Mouse (Mus musculus): Measurements from ENCODE around the gene Oaz3. TPM values are rescaled to one million over a fixed set of nuclear protein-coding genes. Genes with fewer than 3 reads are reported as not detected.

The Oaz3 gene
- 0.15 and 0.25 TPM in 2 replicates for polyA plus RNA-seq (2012; rRNA removed)

DNA sequence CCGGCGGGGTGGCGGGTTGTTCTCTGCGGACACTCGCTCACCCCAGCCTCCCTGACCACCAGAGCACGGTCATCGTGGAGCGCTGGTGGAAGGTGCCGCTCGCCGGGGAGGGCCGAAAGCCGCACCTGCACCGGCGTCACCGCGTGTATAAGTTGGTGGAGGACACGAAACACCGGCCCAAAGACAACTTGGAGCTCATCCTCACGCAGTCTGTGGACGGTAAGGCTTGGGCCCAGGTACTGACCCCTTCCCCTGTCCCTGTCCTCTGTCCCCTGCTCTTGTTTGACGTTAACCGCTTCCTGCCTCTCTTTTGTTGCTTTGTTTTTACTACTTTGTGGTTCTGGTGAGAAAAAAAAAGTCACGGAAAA is at the start of gene Oaz3:
Oaz3 (minus strand) TSS at position 319 of the 368 bp plus-strand sequence.
- Histone ChIP-seq H3K4me3 (ENCODE audit: insufficient read depth, low read length) (peak within 1 kb of the TSS; percentile 92), H3K4me1 (ENCODE audit: control insufficient read depth, insufficient read depth, low read length) (no peaks in the 10 kb centered on the region), H3K27ac (ENCODE audit: insufficient read depth, low read length) (0 out of 2 replicates have a peak within 1 kb of the TSS, but pooled peaks have one; percentile 41)
- no peak for TF ChIP-seq POLR2A (IDR thresholded peaks at IDR 0.05; ENCODE audit: extremely low read depth, insufficient read depth, low read length)

DNA sequence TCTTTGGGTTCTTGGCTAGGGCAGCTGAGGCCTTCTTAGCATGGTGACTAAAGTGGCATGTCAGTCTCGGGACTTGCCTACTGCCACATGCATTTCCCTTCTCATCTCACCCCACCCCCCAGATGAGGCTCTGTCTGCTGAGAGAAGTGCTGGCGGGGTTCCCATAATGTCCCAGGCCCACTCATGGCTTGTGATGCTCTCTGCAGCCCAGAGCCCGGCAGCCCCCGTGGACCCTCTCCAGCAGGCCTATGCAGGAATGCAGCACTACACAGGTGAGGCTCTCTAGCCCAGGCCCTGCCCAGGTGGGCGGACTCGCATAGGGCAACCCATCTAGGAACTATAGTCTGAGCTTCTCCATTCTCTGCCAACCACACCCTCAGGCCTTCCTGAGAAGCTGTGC is 43.9 kb upstream of the Oaz3 start:
- Histone ChIP-seq H3K27ac (ENCODE audit: insufficient read depth, low read length) (peak overlapping the region; percentile 31; the same call in 1 of the 2 replicates), H3K4me3 (ENCODE audit: insufficient read depth, low read length) (no peak overlapping the region), H3K4me1 (ENCODE audit: control insufficient read depth, insufficient read depth, low read length) (peaks cover 16% of the 10 kb centered on the region)
- TF ChIP-seq POLR2A (IDR thresholded peaks at IDR 0.05; ENCODE audit: extremely low read depth, insufficient read depth, low read length) = no peak
- no peak for TF ChIP-seq CTCF (IDR thresholded peaks at IDR 0.05; ENCODE audit: extremely low read depth, insufficient read depth, low read length)

DNA sequence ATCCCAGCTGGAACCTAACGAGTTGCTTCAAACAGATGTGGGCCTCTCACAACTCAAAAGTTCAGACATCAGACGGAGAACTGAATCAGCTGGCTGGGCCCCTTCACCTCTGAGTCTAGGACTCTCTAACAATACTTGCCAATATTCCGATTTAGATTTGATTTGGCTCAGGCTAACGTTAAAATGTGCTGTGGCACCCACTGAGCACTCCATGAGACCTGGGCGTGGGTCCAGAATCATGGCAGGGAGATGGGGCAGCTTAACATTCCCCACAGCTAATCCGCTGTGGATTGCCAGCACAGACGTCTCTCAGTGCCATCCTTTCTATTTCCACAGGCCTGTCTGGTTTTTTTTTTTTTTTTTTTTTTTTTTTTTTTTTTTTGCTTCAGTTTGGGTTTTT is 42.2 kb upstream of the Oaz3 start:
- H3K4me3 ChIP-seq (ENCODE audit: insufficient read depth, low read length) = no peak overlapping the region
- H3K27ac ChIP-seq (ENCODE audit: insufficient read depth, low read length) = peak overlapping the region; percentile 61
- TF ChIP-seq POLR2A (IDR thresholded peaks at IDR 0.05; ENCODE audit: extremely low read depth, insufficient read depth, low read length) = 0 out of 2 replicates have a peak, but pooled peaks have one; percentile 12
- no peak for TF ChIP-seq CTCF (IDR thresholded peaks at IDR 0.05; ENCODE audit: extremely low read depth, insufficient read depth, low read length)
- H3K4me1 ChIP-seq (ENCODE audit: control insufficient read depth, insufficient read depth, low read length) = peaks cover 21% of the 10 kb centered on the region

DNA sequence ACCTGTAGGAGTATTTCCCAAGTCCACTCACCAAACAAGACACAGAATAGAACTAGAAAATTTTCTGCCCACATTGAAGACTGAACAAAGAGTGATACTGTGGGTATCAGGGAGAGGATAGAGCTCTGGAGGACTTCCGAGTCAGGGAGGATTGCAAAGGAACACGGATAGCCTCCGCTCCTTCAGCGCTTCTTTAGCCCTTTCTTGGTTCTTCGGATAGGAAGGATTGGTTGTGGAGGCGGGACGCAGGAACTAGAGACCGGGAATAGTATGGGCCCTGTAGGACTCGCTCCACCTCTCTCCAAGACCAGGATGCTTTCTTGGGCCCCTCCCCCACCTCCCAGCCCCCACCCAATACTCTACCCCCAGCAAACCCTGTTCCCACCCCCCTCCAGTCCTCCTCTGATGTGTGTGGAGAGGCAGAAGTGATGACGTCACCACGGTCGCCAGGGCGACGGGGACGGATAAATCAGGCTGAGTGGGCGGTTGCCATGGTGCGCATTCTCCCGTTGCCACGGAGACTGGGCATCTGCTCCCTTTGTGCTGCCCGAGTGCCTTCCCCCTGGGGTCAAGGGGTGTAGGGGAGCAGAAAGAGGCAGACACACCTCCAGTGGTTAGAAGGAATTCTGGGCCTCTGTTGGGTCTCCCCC is 40.2 kb upstream of the Oaz3 start:
- TF ChIP-seq POLR2A (IDR thresholded peaks at IDR 0.05; ENCODE audit: extremely low read depth, insufficient read depth, low read length) (peak; percentile 31; the same call in 1 of the 2 replicates), CTCF (IDR thresholded peaks at IDR 0.05; ENCODE audit: extremely low read depth, insufficient read depth, low read length) (no peak)
- H3K27ac ChIP-seq (ENCODE audit: insufficient read depth, low read length) = peak overlapping the region; percentile 83
- H3K4me1 ChIP-seq (ENCODE audit: control insufficient read depth, insufficient read depth, low read length) = peaks cover 23% of the 10 kb centered on the region
- H3K4me3 ChIP-seq (ENCODE audit: insufficient read depth, low read length) = 0 out of 2 replicates have a peak overlapping the region, but pooled peaks have one; percentile 1

DNA sequence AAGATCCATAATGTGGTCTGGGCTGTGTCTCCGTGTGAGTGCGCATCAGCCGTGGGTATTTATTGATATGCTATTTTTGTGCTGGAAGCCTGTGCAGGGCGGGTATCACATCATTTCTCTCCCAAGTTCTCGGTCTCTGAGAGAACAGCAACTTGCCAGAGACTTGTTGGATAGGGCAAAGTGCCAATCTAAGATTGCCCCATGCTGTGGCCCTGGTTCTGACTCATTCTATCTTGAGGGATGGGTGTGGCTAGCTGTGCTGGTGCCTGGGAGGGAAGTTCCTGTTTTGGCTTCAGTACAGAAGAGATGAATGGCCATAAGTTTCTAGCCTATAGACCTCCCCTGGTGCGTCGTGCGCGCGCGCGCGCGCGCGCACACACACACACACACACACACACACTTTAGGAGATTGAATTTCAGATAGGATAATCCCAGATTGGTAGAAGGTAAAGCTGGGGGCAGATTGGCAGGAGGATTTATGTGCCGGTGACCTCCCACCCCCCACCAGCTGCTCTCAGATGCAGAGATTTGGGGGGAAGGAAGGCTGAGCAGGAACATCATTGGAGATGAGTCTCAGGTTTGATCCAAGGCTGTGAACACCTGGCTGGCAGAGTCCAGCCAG is 39.2 kb upstream of the Oaz3 start:
- Histone ChIP-seq H3K27ac (ENCODE audit: insufficient read depth, low read length) (peak overlapping the region; percentile 76), H3K4me1 (ENCODE audit: control insufficient read depth, insufficient read depth, low read length) (peaks cover 23% of the 10 kb centered on the region), H3K4me3 (ENCODE audit: insufficient read depth, low read length) (no peak overlapping the region; the same call in 1 of the 2 replicates)
- TF ChIP-seq POLR2A (IDR thresholded peaks at IDR 0.05; ENCODE audit: extremely low read depth, insufficient read depth, low read length) = no peak
- no peak for TF ChIP-seq CTCF (IDR thresholded peaks at IDR 0.05; ENCODE audit: extremely low read depth, insufficient read depth, low read length)

DNA sequence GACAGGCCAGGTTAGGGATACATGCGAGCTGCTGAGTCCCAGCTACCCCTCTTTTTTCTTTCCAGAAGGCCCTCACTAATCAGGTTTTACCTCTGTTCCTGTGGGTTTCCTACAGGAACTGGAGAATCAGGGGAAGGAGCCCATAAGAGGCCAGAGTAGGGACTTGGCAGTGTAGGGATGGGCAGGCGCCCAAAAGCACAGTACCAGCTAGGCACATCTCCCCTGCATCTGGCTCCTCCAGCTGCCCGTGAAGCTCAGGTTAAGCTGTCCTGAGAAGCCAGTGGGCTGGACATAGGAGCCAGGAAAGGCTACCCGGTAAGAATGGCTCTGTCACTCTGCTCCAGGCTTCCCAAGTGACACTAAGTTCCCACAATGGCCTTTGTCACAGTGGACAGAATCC is 37.7 kb upstream of the Oaz3 start:
- Histone ChIP-seq H3K27ac (ENCODE audit: insufficient read depth, low read length) (0 out of 2 replicates have a peak overlapping the region, but pooled peaks have one; percentile 8), H3K4me1 (ENCODE audit: control insufficient read depth, insufficient read depth, low read length) (peaks cover 23% of the 10 kb centered on the region), H3K4me3 (ENCODE audit: insufficient read depth, low read length) (no peak overlapping the region)
- TF ChIP-seq CTCF (IDR thresholded peaks at IDR 0.05; ENCODE audit: extremely low read depth, insufficient read depth, low read length) (no peak), POLR2A (IDR thresholded peaks at IDR 0.05; ENCODE audit: extremely low read depth, insufficient read depth, low read length) (no peak)

DNA sequence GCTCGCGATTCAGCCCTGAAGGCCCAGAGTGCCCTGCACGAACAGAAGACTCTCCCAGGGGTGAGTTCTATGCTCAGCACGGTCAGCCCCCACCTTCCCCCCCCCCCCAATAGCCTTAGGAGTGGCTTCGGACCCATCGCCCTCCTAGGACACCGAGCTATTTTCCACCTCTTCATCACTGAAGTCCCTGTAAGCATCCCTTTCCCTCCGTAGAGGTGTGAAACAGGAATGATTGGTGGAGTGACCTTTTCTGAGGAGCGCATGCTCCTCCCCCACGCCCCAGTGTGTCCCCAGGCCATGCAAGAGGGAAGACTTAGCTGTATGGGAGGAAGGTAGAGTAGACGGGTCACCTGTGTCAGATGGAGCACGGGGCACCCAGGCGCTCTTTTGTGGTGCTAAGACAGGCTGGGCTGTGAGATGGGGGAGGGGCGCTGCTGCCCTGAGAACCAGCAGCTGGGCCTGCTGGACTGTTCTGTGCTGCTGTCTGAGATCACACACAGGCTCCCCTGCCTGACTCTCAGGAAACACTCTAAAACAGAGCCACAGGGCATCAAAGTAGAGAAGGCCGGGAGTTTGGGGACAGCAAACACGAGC is 36.7 kb upstream of the Oaz3 start, which contains the start of gene Riiad1:
Riiad1 (minus strand) TSS at position 51 of the 594 bp plus-strand sequence.
- Histone ChIP-seq H3K27ac (ENCODE audit: insufficient read depth, low read length) (peak within 1 kb of the TSS; percentile 66), H3K4me1 (ENCODE audit: control insufficient read depth, insufficient read depth, low read length) (peaks cover 18% of the 10 kb centered on the region), H3K4me3 (ENCODE audit: insufficient read depth, low read length) (peak within 1 kb of the TSS; percentile 97)
- TF ChIP-seq CTCF (IDR thresholded peaks at IDR 0.05; ENCODE audit: extremely low read depth, insufficient read depth, low read length) (no peak), POLR2A (IDR thresholded peaks at IDR 0.05; ENCODE audit: extremely low read depth, insufficient read depth, low read length) (no peak)

DNA sequence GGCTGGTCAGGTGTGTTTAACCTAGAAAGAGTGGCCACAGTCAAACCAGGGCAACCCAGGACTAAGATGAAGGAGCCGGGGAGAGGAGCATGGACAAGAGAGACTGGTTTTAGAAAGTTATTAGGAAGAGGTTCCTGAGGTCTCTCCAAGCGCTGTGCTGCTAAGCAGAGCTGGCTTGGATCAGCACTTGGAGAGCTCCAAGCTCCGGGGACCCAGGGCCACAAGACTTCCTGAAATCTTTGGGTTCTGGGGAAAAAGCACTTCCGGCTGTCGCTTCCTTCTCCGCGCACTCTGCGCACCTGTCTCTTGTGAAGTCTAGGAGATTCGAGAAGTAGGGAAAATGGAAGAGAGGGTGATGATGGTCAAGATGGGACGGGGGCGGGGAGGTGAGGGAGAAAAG is 35.8 kb upstream of the Oaz3 start:
- no peak for TF ChIP-seq CTCF (IDR thresholded peaks at IDR 0.05; ENCODE audit: extremely low read depth, insufficient read depth, low read length)
- TF ChIP-seq POLR2A (IDR thresholded peaks at IDR 0.05; ENCODE audit: extremely low read depth, insufficient read depth, low read length) = no peak
- Histone ChIP-seq H3K4me3 (ENCODE audit: insufficient read depth, low read length) (peak overlapping the region; percentile 97), H3K27ac (ENCODE audit: insufficient read depth, low read length) (0 out of 2 replicates have a peak overlapping the region, but pooled peaks have one; percentile 66), H3K4me1 (ENCODE audit: control insufficient read depth, insufficient read depth, low read length) (peaks cover 16% of the 10 kb centered on the region)

DNA sequence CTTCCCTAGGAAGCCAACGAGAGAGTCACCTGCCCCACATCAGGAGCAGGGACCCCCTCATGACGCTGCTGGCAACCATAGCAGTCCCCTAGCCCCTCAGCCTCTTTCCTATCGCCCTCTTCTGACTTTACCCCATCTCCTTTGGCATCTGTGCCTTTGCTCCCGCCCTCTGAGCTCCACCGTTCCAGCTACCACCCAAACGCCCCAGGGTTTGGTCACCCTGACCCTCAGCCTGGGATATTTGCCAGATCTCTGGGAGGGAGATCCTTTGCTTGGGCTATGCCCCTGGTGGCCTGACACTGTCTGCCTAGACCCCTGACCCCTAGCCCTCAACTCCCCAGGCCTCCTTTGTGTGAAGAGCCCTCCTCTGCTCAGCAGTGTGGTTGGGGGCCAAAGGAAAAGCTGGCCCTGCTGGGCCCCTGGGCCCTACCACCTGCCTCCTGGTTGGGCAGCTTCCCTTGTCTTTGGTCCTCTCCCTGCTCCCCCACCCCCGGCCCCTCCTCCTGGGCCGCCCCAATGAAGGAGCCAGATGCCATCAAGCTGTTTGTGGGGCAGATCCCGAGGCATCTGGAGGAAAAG is 35.0 kb upstream of the Oaz3 start:
- Histone ChIP-seq H3K4me3 (ENCODE audit: insufficient read depth, low read length) (peak overlapping the region; percentile 97), H3K27ac (ENCODE audit: insufficient read depth, low read length) (peak overlapping the region; percentile 97), H3K4me1 (ENCODE audit: control insufficient read depth, insufficient read depth, low read length) (peaks cover 13% of the 10 kb centered on the region)
- TF ChIP-seq POLR2A (IDR thresholded peaks at IDR 0.05; ENCODE audit: extremely low read depth, insufficient read depth, low read length) = no peak
- TF ChIP-seq CTCF (IDR thresholded peaks at IDR 0.05; ENCODE audit: extremely low read depth, insufficient read depth, low read length) = no peak
